Mouse (Mus musculus) heart, postnatal 25 days (tissue): ENCODE measurements around the gene Tm4sf1. TPM values are rescaled to one million over a fixed set of nuclear protein-coding genes. Genes with fewer than 3 reads are reported as not detected.
A peak's percentile ranks its signal among the peaks of the same experiment; 100 is the strongest.

Source experiments
- DNase-seq: peaks from one replicate; pipeline ENCODE4 v3.0.0; 2022; ENCODE audit warnings: low spot score
- intact Hi-C: fragments of 180-260 bp; cut with DNase I; formaldehyde crosslinking; loops from one replicate; pipeline ENCODE4 v1.15.1; 2025
- total RNA-seq, 2 experiments: library from RNA; stranded (reverse); gene quantifications; 2 replicates each; pipeline ENCODE4 v1.2.3; 2021

Tm4sf1 gene
- total RNA-seq, 2 experiments from 2014 or later: 93.1 to 99.1 TPM

DNA sequence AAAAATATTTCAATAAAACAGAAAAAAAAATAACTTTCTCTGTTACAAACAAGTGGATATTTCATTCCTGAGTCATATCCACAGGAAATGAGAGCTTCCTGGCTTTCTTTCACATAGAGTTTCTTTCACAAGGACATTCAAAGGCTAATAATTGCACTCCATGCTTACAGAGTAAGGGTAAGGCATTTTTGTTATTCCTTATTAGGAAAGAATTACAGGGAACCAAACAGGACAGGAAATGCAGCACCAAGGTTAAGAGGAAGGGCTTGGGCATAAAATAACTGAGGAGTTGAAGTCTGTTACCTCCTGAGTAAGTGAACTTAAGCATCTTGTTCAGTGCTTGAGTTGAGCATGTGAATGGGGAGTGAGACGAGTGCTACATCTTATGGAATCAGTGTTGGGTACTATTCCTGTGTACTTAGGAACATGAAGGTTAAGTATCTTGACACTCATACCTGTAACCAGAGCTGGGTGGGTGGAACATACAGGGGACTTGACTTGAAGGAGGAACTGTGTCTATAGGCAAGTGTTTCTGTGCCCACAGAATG, 12.8 kb downstream of the Tm4sf1 start:
- no peak for DNase-seq
- intact Hi-C loops: no loop called here

DNA sequence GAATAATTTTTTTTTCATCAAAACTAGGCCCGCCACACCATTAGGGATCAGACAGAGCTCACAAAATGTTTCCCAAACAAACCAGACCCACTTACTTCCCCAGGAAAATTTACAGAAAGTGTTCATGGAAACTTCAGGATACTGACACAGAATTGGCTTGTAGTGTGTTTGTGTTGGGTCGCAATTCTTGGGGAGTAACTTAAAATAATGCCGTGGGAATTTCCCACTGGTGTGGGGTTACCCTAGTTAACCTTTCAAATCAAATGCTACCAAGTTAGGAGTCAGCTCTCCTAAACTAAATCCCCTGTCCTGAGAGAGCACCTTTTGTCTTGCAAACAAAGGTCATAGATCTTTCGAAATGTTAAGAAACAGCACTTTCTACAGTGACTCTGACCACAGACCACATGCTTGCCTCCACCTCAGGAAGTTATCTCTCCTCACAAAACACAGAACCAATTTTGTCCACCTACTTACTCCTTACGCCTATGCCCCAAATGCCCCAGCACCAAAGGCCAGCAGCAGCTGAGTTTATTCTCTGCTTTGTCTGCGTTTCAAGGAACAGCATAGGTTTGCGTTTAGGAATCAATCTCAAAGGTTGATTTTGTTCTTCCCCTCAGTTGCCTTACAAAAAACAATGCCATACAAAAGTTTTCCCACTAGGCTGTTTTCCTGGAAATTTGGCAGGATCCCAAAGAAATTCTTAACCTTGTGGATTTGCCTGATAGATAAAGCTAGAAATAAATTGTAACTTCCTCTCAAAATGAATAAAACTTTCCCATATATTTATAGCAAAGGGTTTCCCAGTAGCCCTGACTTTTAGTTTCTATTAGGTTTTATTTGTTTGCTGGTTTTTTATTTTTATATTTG, 13.7 kb downstream of the Tm4sf1 start:
- DNase-seq: no peak
- intact Hi-C loops: no loop called here

DNA sequence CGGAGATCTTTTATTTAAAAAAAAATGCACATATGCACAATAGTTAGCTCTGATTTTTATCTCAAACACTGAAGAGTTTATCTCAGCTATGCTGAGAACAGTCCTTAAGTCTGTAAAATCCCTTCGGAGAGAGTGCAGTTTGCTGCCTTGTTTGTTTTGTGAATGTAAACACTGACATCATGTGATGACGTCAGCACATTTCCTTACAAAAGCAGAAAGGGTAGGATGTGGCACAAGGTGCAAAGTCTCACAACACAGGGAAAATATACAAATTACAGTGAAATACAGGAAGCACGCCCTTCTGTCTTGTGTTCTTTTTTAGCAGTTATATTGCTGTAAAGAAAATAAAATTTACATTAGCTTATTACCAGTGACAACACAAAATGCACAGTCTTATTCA, 14.3 kb downstream of the Tm4sf1 start:
- intact Hi-C loops: no loop called here
- no peak for DNase-seq

DNA sequence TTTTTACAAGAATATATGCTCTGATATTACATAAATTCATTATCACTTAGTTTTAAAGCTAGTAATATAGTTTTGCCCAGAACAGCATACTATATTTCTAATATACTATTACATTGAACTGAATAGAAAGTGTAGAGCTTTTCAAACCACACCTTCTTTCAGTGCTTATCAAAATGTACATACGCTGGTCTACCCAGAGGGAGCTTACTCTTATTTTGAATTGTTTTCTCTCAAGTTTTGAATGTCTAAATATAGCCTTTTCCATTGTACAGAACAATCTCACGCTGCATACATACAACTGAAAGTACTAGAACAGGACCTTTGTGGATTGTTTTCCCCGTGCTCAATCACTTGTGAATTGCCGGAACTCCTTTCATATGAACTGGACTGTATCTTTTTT, 23.6 kb downstream of the Tm4sf1 start:
- intact Hi-C loops: no loop called here
- no peak for DNase-seq

DNA sequence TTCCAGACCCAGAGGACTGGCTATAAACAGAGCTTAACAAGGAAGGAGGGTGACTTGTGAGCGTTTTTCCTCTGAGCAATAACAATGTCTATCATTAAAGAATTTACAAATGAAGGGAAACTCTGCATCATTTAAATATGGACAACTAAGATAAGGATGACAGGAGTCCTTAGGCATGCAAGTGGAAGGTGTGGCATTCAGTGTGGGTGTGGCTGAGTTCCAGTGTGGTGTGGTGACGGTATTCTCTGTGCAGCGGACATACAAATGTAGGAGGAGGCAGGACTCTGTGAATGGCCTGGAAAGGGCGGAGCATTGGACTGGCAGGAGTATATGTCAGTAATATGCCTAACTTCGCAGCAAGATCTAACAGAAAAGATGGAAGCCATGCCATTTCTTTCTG, 24.3 kb downstream of the Tm4sf1 start:
- intact Hi-C loops: no loop called here
- no peak for DNase-seq

DNA sequence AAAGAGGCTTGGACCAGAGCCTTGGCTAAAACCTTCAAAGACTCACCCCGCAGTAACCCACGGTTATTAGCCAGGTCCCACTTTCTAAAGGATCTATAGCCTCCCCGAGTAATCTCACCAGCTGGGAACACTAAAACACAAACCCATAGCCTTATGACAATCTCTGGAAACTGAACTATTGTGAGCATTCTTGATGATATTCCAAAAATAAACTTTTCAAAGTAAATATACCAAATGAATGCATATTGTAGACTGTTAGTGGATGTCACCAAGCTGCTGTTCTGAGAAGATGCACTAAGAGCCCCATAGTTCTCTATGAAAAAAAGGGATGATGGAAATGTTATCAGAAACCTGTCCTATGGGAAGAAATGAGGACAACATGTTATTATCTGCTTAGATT, 25.0 kb downstream of the Tm4sf1 start:
- DNase-seq: no peak
- intact Hi-C loops: no loop called here

DNA sequence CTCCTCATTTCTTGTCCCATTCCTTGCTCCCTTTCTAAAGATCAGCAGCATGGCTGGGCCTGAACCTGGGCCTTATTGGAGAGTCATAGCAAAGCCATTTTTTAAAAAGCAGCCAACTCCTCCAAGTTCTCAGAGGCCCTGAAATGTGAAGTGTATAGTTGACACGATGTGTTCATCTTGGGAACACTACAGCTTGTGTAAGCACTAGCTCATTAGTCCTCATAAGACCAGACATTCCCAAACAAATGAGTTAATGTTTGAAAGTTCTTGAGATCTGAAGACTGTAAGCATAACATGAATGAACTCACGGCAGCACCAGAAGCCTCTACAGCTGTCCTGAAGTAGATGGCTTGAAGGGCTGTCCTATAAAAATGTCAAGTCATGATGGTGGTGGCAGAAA, 32.8 kb downstream of the Tm4sf1 start:
- DNase-seq: no peak
- intact Hi-C loops: loop anchor here (5.0 kb wide), 2 partner anchors 68 to 353 kb away; no protein-coding TSS in a partner anchor

DNA sequence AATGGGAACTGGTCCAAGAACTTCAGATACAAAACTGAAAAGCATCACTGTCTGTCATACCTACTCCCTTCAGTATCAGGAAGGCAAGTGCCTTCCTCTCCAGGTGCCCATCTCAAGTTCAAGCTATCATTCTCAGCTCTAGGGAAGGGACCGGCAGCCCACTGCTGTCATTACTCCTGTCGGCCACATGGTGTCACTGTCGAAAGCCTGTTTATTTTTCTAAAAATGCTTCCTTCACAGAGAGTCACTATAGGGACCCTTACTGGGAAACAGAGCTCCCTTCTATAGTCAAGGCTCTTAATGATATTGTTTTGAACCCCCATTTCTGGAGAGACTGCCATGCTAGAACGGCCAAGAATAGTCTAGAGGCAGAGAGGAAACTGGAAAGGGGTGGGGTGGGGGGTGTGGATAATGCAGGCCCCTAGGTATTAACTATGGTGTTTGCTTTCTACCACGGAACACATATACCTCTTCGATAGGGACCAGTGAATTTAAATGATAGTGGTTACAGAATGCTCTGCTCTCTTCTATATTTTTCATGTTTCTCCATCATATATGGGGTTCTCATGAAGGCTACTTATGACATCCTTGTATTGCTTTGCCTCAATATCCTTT, 34.1 kb downstream of the Tm4sf1 start:
- intact Hi-C loops: loop anchor here (1.0 to 5.0 kb wide), 4 partner anchors 70 to 355 kb away; no protein-coding TSS in a partner anchor
- no peak for DNase-seq

DNA sequence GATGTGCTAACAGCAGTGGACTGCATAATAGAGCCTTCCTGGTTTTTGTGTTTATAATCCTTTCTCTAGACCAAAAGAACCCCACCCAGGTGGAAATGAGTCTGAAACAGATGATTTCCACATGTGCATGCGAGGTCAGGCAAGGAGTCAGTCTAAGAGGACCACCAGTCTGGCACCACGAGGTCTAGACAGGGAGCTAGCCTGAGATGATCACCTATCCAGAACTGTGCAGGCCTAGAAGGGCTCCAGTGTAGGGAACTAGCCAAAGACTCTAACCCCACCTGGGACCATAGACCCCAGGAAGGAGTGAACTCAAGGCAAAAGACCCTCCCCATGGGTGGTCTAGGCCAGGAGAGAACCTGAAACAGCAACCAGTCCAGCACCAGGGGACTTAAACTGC, 48.7 kb downstream of the Tm4sf1 start:
- DNase-seq: no peak
- intact Hi-C loops: no loop called here

DNA sequence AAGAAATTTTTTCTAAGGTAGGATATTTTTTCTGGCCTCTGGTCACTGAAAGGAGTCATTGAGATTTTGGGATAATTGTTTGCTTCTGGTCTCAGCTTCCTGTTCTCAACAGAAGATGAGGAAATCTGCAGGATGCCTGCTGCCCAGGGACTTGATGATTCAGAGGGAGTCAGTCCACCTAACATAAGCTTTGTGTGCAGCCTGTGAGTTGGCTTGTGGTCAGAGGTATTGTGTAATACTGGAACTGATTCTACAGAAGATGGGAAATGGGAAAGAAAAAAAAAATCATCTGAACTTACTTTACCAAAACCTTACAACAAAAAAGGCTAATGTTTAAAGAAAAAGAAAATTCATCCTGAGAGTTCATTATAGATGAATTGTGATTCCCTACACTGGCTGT, 49.2 kb downstream of the Tm4sf1 start:
- peak; percentile 14 for DNase-seq
- intact Hi-C loops: no loop called here

DNA sequence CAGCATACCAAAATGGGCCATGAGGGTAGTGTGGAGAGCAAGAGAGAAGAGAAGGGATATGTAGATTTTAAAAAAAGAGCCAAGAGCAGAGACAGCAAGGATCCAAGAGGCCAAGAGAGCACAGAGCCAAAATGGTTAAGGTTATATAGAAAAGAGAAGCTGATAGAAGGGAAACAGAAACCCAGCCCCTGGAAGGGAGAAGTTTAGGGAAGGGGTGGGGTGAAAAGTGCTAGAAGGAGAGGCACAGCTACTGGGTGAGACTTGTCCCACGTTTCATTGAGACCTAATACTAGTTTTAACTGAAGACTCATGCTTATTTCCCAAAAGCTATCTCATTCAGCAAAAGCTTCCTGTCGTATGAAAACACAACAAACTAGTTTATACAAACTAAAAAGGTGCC, 56.5 kb downstream of the Tm4sf1 start:
- intact Hi-C loops: no loop called here
- DNase-seq: no peak

Other genes starting within 250 kb of the Tm4sf1 start
- gene Tm4sf4, start 123.3 kb upstream of the Tm4sf1 start, total RNA-seq: under 1 TPM in 1 of 2 experiments, not detected in 1; 0.28 TPM